Comparison of ENCODE assay signal across 30 mouse cellular contexts in the genomic region with DNA sequence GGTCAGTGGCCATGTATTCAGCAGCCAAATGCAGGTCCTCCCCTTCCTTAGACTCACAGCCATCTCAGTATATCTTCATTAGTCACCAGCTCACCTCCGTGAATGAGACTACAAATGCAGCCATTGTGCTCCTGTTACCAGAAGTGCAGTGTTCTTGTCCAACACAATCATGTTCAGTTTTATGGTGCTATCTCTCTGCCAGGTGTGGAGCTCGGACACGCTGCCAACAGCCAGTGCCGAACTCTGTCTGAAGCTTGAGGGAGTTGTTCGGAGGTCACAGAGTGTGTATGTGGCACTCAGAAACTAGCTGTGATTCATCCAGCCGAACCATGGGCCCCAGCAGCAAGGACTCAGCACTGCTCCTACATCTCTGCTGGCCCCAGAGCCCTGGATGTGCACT.
DNase-seq lines count a peak whose midpoint lies in the region; ATAC-seq lines count a peak whose summit lies in the region.
"Had no signal": no experiment of that assay in that cellular context is flagged by ENCODE, and none has a peak within 500 bp of the region (broad histone marks: within the 10 kb centered on the region; RNA-seq: fewer than 3 reads in every experiment).

No protein-coding gene starts in this region.

- H3K36me3 ChIP-seq in hindbrain, embryonic 14.5 days (replicated peaks; ENCODE audit: control insufficient read depth, insufficient read depth), result no peaks in the 10 kb centered on the region
- H3K36me3 ChIP-seq: embryonic facial prominence, embryonic 10.5 days; embryonic facial prominence, embryonic 13.5 days; forebrain, embryonic 10.5 days; G1E; heart, embryonic 13.5 days; hindbrain, embryonic 15.5 days had no signal

- H3K9ac ChIP-seq in hindbrain, embryonic 14.5 days, result no peak overlapping the region
- H3K9ac ChIP-seq: embryonic facial prominence, embryonic 13.5 days; forebrain, embryonic 13.5 days; heart, embryonic 13.5 days; hindbrain, embryonic 15.5 days had no signal

- no peak overlapping the region for H3K4me2 ChIP-seq in hindbrain, embryonic 14.5 days (replicated peaks)
- H3K4me2 ChIP-seq: embryonic facial prominence, embryonic 13.5 days; forebrain, embryonic 13.5 days; heart, embryonic 13.5 days; hindbrain, embryonic 15.5 days had no signal

- WGBS in hindbrain, embryonic 14.5 days, result 83% methylated on average over 6 of the region's 6 CpGs

- DNase-seq in adrenal gland, adult 2 months, result peak; percentile 68
- no peak for DNase-seq in adrenal gland, postnatal 4 days (ENCODE audit: low spot score in 2 of 2)
- peak; percentile 8 for DNase-seq in NIH3T3 (ENCODE audit: low read depth)
- peak; percentile 33 for DNase-seq in adrenal gland, postnatal 14 days
- peak; percentile 85 for DNase-seq in fat pad, adult 2 months (ENCODE audit: extremely low read depth, low read depth, low spot score)
- no peak for DNase-seq in cerebellum, adult 11-12 months
- no peak for DNase-seq in hindbrain, embryonic 14.5 days (ENCODE audit: low spot score)
- DNase-seq in right cerebral cortex, postnatal 14 days, result no peak
- DNase-seq: B cell, adult 2 months; cerebellum, adult 2 months; cerebellum, adult 9-11 months; cerebellum, postnatal 25 days; embryo, embryonic 11 days; gastrocnemius, postnatal 10 days; gastrocnemius, postnatal 36 days; heart, adult 18-20 months; heart, postnatal 14 days; heart, postnatal 4 days; kidney, adult 2 months had no signal

- no peaks in the 10 kb centered on the region for H3K27me3 ChIP-seq in hindbrain, embryonic 14.5 days (ENCODE audit: control insufficient read depth, insufficient read depth, low read length)
- H3K27me3 ChIP-seq: CH12.LX; embryonic facial prominence, embryonic 13.5 days; forebrain, embryonic 13.5 days; heart, embryonic 13.5 days; hindbrain, embryonic 15.5 days had no signal

- H3K27ac ChIP-seq in hindbrain, embryonic 14.5 days, result no peak overlapping the region
- H3K27ac ChIP-seq: embryonic facial prominence, embryonic 10.5 days; embryonic facial prominence, embryonic 13.5 days; forebrain, embryonic 10.5 days; forebrain, embryonic 13.5 days; heart, embryonic 13.5 days; hindbrain, embryonic 15.5 days had no signal

- H3K4me1 ChIP-seq in hindbrain, embryonic 14.5 days (replicated peaks; ENCODE audit: control insufficient read depth, insufficient read depth, low read length), result no peaks in the 10 kb centered on the region
- H3K4me1 ChIP-seq: embryonic facial prominence, embryonic 10.5 days; forebrain, embryonic 10.5 days; forebrain, embryonic 13.5 days; heart, embryonic 13.5 days; hindbrain, embryonic 15.5 days had no signal

- no peak overlapping the region for H3K4me3 ChIP-seq in hindbrain, embryonic 14.5 days (replicated peaks; ENCODE audit: low read length)
- H3K4me3 ChIP-seq: embryonic facial prominence, embryonic 10.5 days; embryonic facial prominence, embryonic 13.5 days; erythroblast, embryonic 14.5 days; forebrain, embryonic 10.5 days; forebrain, embryonic 13.5 days; heart, embryonic 13.5 days; hindbrain, embryonic 15.5 days had no signal

- no peaks in the 10 kb centered on the region for H3K9me3 ChIP-seq in hindbrain, embryonic 14.5 days (ENCODE audit: control insufficient read depth, low read length)
- H3K9me3 ChIP-seq: embryonic facial prominence, embryonic 10.5 days; embryonic facial prominence, embryonic 13.5 days; forebrain, embryonic 10.5 days; forebrain, embryonic 13.5 days; G1E; heart, embryonic 13.5 days; hindbrain, embryonic 15.5 days had no signal

- ATAC-seq in hindbrain, embryonic 14.5 days (ENCODE audit: low FRiP score), result no peak
- ATAC-seq: forebrain, embryonic 13.5 days; forebrain, embryonic 16.5 days; intestine, postnatal 0 days had no signal

Comparison
In these comparisons a context has a peak if more than half of its experiments do, and no peak if none do; other contexts are left out.
1. DNase-seq: peak in adrenal gland, adult 2 months (single experiment), NIH3T3 (single experiment), adrenal gland, postnatal 14 days (single experiment) and fat pad, adult 2 months (single experiment); none in adrenal gland, postnatal 4 days (0 of 2), cerebellum, adult 11-12 months (single experiment), hindbrain, embryonic 14.5 days (single experiment) and right cerebral cortex, postnatal 14 days (single experiment).